Mouse (Mus musculus): Measurements from ENCODE around the gene Epor.

The Epor gene

GRCm38 (mm10) chr9:21968883-21969282, 5.6 kb upstream of the Epor start:
- DNase-seq (ENCODE audit: low spot score), result no peak

- no peak for DNase-seq (ENCODE audit: low spot score)
These were observed 768 bp downstream of the Epor start for GRCm38 (mm10) chr9:21962416-21963059.

DNA sequence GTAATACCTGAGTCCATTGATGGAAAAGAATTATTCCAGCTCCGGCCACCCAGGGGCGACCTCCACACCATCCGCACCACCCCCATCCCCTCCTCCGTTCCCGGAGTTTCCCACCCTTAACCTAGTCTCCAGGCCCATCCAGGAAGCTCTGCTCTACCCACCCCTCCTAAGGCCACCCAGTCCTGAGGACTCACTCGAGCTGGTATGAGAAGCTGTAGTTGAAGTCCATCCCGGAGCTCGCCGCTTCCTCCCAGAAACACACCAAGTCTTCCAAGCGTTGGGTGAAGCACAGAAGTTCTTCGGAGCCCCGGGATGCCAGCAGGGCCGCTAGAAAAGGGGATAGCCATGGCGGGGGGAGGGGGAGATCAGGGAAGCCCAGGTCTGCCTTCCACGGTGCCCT, 1.3 kb downstream of the Epor start:
- DNase-seq (ENCODE audit: low spot score), result no peak

DNA sequence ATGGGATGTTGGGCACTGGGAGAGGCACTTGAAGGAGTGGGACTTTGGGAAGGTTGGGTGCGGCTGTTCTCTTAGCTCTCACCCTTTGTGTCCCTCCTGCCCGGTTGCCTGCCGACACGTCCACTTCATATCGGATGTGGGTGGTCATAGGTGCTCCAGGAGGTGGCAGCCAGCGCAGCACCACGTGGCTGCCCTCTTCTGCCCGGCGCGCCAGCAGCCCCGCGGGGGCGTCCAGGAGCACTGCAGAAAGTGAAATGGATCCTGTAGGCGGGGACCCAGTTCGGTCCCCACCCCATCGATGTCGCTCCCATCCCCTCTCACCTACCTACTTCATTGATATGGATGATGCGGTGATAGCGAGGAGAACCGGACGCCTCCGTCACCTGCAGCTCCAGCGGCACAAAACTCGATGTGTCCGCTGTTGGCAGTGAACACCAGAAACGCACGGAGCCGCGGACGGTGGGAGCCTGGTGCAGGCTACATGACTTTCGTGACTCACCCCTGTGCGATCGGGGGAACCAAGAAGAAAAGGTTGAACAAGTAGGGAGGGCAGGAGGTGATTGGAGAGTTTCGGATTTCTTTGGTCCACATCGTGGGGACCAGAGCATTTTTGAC, 1.8 kb downstream of the Epor start:
- DNase-seq (ENCODE audit: low spot score), result no peak

GRCm38 (mm10) chr9:21960558-21961208, 2.6 kb downstream of the Epor start:
- DNase-seq (ENCODE audit: low spot score), result no peak

- no peak for DNase-seq (ENCODE audit: low spot score)
These were observed 3.2 kb downstream of the Epor start for GRCm38 (mm10) chr9:21960135-21960534.

DNA sequence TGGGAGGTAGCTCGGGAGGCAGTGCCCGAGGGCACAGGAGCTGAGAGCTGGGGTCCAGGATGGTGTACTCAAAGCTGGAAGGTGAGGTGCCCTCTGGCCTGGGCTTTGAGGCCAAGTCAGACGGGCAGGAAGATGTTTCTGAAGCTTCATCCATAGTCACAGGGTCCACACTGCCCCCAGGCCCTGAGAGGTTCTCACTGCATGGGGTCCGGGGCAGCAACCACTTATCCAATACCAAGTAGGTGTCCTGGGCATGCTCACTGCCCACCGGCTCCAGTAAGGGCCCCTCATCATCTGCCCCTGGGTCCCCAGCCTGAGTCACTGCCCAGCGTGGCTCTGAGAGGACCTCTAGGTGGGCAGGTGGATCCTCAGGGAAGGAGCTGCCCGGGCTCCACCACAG, 4.1 kb downstream of the Epor start:
- DNase-seq (ENCODE audit: low spot score), result no peak

DNA sequence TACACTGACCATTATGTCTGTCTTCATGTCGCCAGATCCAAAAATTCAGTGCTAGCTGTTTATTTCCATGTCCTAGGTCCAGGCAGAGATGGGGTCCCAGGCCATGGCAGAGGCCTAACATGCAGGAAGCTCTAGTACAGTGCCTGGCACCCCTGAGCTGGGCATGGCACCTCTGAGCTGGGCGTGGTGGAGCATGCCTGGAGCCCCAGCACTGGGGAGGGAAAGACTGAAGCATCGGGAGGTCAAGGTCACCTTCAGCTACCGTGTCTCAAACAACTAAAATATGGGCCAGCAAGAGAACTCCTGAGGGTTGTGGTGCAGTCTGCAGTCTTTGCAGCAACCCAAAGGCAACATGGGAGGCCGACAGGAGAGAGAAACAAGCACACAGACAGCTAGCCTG, 4.9 kb downstream of the Epor start:
- no peak for DNase-seq (ENCODE audit: low spot score)

- peak; percentile 100 for DNase-seq (ENCODE audit: low spot score)
These were observed 7.6 kb downstream of the Epor start, which contains the start of gene Swsap1 for GRCm38 (mm10) chr9:21955570-21956281. Gene Swsap1, plus strand, starts transcription at chr9:21955755.

DNA sequence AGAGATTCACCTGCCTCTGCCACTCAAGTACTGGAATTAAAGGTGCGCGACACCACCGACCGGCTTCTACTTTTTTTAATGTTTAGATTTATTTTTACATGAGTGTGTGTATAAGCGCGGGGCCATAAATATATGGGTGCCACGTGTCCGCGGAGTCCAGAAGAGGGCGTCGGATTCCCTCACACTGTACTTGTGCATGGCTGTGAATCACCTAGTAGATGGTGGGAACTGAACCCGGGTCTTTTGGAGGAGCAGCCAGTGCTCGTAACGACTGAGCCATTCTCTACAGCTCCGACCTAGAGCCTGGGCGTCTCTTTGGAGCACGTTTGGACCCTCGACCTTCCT, 8.1 kb downstream of the Epor start:
- no peak for DNase-seq (ENCODE audit: low spot score)

GRCm38 (mm10) chr9:21954635-21955034, 8.7 kb downstream of the Epor start:
- no peak for DNase-seq (ENCODE audit: low spot score)

DNA sequence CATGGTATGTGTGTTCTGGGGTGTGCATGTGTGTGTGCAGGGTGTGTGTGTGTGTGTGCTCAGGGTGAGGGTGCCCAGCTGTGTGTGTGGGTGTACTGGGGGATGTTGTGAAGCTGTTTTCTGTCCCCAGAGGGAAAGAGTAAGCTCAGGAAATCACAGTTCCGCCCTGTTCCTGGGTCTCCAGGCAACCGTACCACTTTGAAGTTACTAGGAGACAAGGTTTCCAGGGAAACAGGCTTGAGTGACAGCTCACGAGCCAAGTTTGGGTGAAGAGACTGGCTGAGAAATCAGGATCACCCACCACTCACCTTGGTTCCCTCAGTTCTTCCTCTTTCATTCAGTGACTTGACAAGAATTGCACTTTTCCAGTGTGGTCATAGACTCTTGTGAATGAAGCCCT, 9.7 kb downstream of the Epor start:
- DNase-seq (ENCODE audit: low spot score), result no peak

DNA sequence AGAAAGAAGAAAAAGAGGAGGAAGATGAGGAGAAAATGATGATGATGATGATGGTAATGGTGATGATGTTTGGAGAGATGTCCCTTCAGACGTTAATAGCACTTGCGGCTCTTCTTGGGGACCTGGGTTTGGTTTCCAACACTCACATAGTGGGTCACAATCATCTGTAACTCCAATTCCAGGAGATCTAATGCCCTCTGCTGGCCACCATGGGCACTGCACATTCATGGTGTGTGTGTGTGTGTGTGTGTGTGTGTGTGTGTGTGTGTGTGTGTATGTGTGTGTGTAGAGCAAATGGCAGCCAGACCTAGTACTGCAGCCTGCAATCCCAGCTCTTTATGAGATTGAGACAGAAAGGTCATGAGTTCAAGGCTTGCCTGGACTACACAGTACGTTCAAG, 11.3 kb downstream of the Epor start:
- DNase-seq (ENCODE audit: low spot score), result no peak

GRCm38 (mm10) chr9:21950322-21950721, 13.0 kb downstream of the Epor start:
- no peak for DNase-seq (ENCODE audit: low spot score)

DNA sequence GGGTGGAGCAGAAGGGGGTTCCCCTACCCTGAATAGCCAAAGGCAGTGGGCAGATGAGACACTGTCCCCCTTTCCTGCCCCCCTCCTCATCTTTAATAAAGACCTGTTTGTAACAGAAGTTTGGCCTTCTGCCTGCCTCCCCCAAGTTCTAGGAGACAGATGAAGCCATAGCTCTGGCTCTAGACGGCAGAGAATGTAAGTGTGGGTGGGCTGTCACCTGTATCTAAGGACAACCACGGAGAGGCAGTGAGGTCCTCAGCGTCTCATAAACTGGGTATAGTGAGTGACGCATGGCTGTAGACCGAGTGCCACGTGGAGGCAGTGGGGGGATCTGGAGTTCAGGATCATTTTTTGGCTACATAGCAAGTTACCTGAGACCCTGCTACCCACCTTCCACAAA, 14.5 kb downstream of the Epor start:
- DNase-seq (ENCODE audit: low spot score), result no peak

DNA sequence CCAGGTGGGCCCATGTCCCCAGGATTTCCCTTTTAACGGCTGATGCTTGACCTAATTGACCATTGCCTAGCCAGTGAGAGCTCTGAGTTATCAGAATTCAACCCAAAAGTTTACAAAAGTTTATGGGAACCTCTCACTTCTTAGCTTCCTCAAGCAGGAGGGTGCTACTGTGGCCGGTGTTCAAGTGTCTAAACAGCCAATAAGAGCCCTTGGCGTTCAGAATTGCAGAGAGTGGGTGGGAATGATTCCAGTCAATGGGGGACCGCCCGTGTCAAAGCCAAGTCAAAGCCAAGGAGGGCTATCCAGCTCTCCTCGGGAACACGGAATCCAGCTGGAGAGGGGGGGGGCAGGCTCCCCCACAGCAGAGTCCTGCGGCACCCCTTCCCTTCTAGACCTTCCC, 15.2 kb downstream of the Epor start:
- DNase-seq (ENCODE audit: low spot score), result no peak

- no peak for DNase-seq (ENCODE audit: low spot score)
These were observed 15.7 kb downstream of the Epor start for GRCm38 (mm10) chr9:21947540-21948130.

DNA sequence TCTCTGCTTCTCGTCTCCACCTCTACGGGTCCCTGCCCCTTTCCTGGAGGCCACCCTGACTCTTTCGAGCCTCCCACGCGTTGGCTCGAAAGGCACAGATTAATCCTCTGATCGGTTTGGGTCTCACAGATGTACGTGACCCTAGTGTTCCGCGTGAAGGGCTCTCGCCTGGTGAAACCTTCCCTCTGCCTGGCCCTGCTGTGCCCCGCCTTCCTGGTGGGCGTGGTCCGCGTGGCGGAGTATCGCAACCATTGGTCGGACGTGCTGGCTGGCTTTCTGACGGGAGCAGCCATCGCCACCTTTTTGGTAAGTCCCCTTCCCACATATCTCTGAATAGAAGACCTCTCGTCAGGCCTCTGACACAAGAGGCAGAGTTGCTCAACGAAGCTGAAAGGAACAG, 19.0 kb downstream of the Epor start:
- no peak for DNase-seq (ENCODE audit: low spot score)

DNA sequence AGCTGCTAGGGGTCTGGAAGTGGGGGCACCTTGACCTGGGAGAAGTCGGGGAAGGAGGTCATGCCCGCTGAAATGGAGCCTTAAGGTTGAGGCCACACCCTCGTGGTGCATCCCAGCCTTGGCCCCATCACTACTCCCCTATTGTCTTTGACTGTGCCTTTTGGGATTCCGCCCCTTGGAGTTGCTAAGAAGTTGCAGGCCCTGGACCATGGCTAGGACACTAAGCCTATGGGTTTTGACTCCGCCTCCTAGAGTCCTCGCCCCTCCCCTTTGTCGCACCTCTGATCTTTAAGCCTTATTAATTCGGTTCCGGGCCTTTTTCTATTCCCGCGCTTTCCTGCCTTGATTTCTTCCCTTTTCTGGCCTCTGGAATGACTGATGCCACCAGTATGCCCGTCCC, 19.7 kb downstream of the Epor start:
- DNase-seq (ENCODE audit: low spot score), result no peak

DNA sequence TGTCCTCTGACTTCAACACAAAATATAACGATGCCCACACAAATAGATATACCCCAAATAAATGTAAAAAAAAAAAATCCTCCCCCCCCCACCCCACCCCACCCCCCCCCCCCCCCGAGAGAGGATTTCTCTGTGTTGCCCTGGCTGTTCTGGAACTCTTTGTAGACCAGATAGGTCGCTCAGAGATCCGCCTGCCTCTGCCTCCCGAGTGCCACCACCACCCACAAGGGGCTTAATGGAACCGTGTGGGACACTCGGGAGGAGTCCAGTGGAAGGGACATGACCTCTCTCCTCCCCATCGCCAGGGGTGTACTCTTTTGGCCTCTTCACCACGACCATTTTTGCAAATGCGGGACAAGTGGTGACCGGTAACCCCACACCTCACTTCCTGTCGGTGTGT, 20.3 kb downstream of the Epor start:
- DNase-seq (ENCODE audit: low spot score), result no peak

GRCm38 (mm10) chr9:21938234-21938855, 25.0 kb downstream of the Epor start:
- DNase-seq (ENCODE audit: low spot score), result no peak

- no peak for DNase-seq (ENCODE audit: low spot score)
These were observed 25.6 kb downstream of the Epor start for GRCm38 (mm10) chr9:21937711-21938175.

All from layer of hippocampus, adult 9-10 months (tissue).